Mouse (Mus musculus): ENCODE measurements around the gene 1500011B03Rik. TPM values are rescaled to one million over a fixed set of nuclear protein-coding genes. Genes with fewer than 3 reads are reported as not detected.
A peak's percentile ranks its signal among the peaks of the same experiment; 100 is the strongest.

The 1500011B03Rik gene
- polyA plus RNA-seq, 1 experiment, result 51.7 TPM

DNA sequence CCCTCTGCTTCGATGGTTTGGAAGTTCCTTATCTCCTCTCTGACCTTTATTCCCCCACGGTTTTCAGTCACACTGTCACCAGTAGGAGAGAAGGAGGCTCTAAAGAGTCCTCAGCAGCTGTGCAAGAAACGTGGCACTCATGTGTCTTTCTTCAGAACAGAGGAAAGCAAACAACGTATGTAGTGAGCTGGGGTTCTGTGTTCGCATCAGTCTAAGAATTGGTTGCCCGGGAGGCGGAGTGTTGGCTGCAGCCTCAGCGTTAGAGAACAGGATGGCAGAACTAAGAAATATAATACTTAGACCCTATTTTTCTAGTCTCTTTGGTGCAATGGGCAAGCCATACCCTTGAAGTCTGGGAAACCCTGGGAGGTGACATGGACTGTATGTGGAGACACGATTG lies 40.3 kb downstream of the 1500011B03Rik start:
- H3K4me1 ChIP-seq (ENCODE audit: control insufficient read depth, insufficient read depth, low read length), result peaks cover 13% of the 10 kb centered on the region
- no peaks in the 10 kb centered on the region for H3K27me3 ChIP-seq (ENCODE audit: control insufficient read depth, insufficient read depth, low read length)
- H3K4me3 ChIP-seq (ENCODE audit: control insufficient read depth, low read depth, low read length), result no peak overlapping the region
- no peaks in the 10 kb centered on the region for H3K36me3 ChIP-seq (ENCODE audit: control insufficient read depth, insufficient read depth, low read length)
- TF ChIP-seq POLR2A (IDR thresholded peaks at IDR 0.05; ENCODE audit: control insufficient read depth, low read depth, low read length) (no peak), CTCF (IDR thresholded peaks at IDR 0.05; ENCODE audit: control insufficient read depth, insufficient read depth, insufficient replicate concordance, low read depth, low read length) (no peak)
- H3K27ac ChIP-seq (ENCODE audit: control insufficient read depth, insufficient read depth, low read depth, low read length), result no peak overlapping the region

- H3K27ac ChIP-seq (ENCODE audit: control insufficient read depth, insufficient read depth, low read depth, low read length), result no peak overlapping the region
- no peaks in the 10 kb centered on the region for H3K27me3 ChIP-seq (ENCODE audit: control insufficient read depth, insufficient read depth, low read length)
- peaks cover 20% of the 10 kb centered on the region for H3K4me1 ChIP-seq (ENCODE audit: control insufficient read depth, insufficient read depth, low read length)
- H3K4me3 ChIP-seq (ENCODE audit: control insufficient read depth, low read depth, low read length), result no peak overlapping the region
- no peaks in the 10 kb centered on the region for H3K36me3 ChIP-seq (ENCODE audit: control insufficient read depth, insufficient read depth, low read length)
- TF ChIP-seq CTCF (IDR thresholded peaks at IDR 0.05; ENCODE audit: control insufficient read depth, insufficient read depth, insufficient replicate concordance, low read depth, low read length) (no peak), POLR2A (IDR thresholded peaks at IDR 0.05; ENCODE audit: control insufficient read depth, low read depth, low read length) (no peak)
These were observed 42.4 kb downstream of the 1500011B03Rik start for GRCm38 (mm10) chr5:114780912-114781311.

DNA sequence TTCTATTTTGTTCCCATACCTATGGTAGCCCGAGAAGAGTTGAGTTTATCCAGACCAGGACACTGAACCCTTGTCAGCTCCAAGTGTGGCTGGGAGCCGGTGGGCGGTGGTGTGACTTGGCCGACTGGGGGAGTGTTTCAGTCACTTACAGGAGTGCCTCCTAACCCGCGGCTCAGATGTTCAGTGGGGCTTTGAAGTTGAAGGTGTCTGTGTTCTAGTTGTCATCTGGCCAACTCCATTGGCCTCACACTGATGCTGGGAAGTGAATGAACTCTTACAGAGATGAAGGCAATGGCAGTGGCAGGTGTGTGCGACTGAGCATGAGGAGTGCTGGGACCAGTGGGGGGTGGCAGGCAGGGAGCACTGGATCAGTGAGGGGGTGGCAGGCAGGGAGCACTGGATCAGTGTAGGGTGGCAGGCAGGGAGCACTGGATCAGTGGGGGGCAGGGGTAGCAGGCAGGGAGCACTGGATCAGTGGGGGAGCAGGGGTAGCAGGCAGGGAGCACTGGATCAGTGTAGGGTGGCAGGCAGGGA lies 43.2 kb downstream of the 1500011B03Rik start:
- Histone ChIP-seq H3K4me1 (ENCODE audit: control insufficient read depth, insufficient read depth, low read length) (peaks cover 22% of the 10 kb centered on the region), H3K36me3 (ENCODE audit: control insufficient read depth, insufficient read depth, low read length) (no peaks in the 10 kb centered on the region), H3K4me3 (ENCODE audit: control insufficient read depth, low read depth, low read length) (no peak overlapping the region), H3K27me3 (ENCODE audit: control insufficient read depth, insufficient read depth, low read length) (no peaks in the 10 kb centered on the region), H3K27ac (ENCODE audit: control insufficient read depth, insufficient read depth, low read depth, low read length) (no peak overlapping the region)
- TF ChIP-seq POLR2A (IDR thresholded peaks at IDR 0.05; ENCODE audit: control insufficient read depth, low read depth, low read length) (no peak), CTCF (IDR thresholded peaks at IDR 0.05; ENCODE audit: control insufficient read depth, insufficient read depth, insufficient replicate concordance, low read depth, low read length) (no peak)

- Histone ChIP-seq H3K27ac (ENCODE audit: control insufficient read depth, insufficient read depth, low read depth, low read length) (no peak overlapping the region), H3K36me3 (ENCODE audit: control insufficient read depth, insufficient read depth, low read length) (no peaks in the 10 kb centered on the region), H3K4me3 (ENCODE audit: control insufficient read depth, low read depth, low read length) (peak overlapping the region; percentile 92), H3K4me1 (ENCODE audit: control insufficient read depth, insufficient read depth, low read length) (peaks cover 21% of the 10 kb centered on the region), H3K27me3 (ENCODE audit: control insufficient read depth, insufficient read depth, low read length) (no peaks in the 10 kb centered on the region)
- TF ChIP-seq POLR2A (IDR thresholded peaks at IDR 0.05; ENCODE audit: control insufficient read depth, low read depth, low read length), result no peak
- no peak for TF ChIP-seq CTCF (IDR thresholded peaks at IDR 0.05; ENCODE audit: control insufficient read depth, insufficient read depth, insufficient replicate concordance, low read depth, low read length)
These were observed 47.1 kb downstream of the 1500011B03Rik start for GRCm38 (mm10) chr5:114776174-114776573.

DNA sequence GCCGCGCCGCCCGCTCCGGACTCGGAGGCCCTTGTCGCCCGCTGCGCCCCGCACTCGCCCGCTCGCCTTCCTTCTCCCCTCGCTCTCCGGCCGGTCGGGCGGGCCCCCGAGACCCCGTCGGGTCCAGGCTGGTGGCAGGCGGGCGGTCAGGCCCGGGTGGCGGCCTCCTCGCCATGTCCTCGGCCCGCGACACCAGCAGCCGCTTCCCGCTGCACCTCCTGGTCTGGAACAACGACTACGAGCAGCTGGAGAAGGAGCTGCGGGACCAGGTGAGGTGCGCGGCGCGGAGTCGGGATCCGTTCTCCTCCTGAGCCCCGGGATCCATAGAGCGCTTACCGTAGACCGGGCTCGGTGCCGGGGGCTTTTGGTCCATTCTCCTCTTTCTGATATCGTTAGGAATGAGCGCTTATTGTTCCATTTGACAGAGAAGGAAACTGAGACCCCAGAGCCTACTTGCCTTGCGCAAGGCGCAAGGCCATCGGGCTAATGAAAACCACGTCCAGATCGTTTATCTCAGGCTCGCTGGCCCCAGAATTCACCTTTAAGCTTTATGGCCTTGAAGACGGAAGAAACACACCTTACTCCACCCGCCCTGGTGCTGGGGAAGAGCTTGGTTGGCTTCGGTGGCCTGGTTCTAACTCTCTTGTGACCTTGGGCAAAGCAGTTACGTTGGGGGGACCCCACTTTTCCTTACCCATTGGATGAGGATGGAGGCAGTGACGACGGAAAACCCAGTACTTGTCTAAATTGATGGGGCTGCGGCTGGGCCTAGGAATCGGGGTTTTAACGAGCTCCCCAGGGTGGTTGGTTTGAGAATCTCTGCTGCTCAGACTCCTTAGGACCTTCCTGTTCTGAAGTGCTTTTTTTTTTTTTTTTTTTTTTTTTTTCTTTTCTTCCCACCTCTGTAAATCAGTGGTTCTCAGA lies 48.0 kb downstream of the 1500011B03Rik start, which contains the start of gene Git2:
Gene Git2 (minus strand): TSS at position 462 of the 924 bp plus-strand sequence.
- Histone ChIP-seq H3K36me3 (ENCODE audit: control insufficient read depth, insufficient read depth, low read length) (no peaks in the 10 kb centered on the region), H3K4me1 (ENCODE audit: control insufficient read depth, insufficient read depth, low read length) (peaks cover 21% of the 10 kb centered on the region), H3K27me3 (ENCODE audit: control insufficient read depth, insufficient read depth, low read length) (no peaks in the 10 kb centered on the region), H3K27ac (ENCODE audit: control insufficient read depth, insufficient read depth, low read depth, low read length) (peak within 1 kb of the TSS; percentile 96), H3K4me3 (ENCODE audit: control insufficient read depth, low read depth, low read length) (peak within 1 kb of the TSS; percentile 92)
- no peak for TF ChIP-seq CTCF (IDR thresholded peaks at IDR 0.05; ENCODE audit: control insufficient read depth, insufficient read depth, insufficient replicate concordance, low read depth, low read length)

- H3K36me3 ChIP-seq (ENCODE audit: control insufficient read depth, insufficient read depth, low read length), result no peaks in the 10 kb centered on the region
- H3K4me1 ChIP-seq (ENCODE audit: control insufficient read depth, insufficient read depth, low read length), result peaks cover 20% of the 10 kb centered on the region
- peak within 1 kb of the TSS; percentile 96 for H3K27ac ChIP-seq (ENCODE audit: control insufficient read depth, insufficient read depth, low read depth, low read length)
- peak; percentile 73 for TF ChIP-seq POLR2A (IDR thresholded peaks at IDR 0.05; ENCODE audit: control insufficient read depth, low read depth, low read length)
- TF ChIP-seq CTCF (IDR thresholded peaks at IDR 0.05; ENCODE audit: control insufficient read depth, insufficient read depth, insufficient replicate concordance, low read depth, low read length), result no peak
- H3K27me3 ChIP-seq (ENCODE audit: control insufficient read depth, insufficient read depth, low read length), result no peaks in the 10 kb centered on the region
- peak within 1 kb of the TSS; percentile 92 for H3K4me3 ChIP-seq (ENCODE audit: control insufficient read depth, low read depth, low read length)
These were observed 48.7 kb downstream of the 1500011B03Rik start, which contains the start of gene Ankrd13a for GRCm38 (mm10) chr5:114774403-114775051. Gene Ankrd13a (plus strand): TSS chr5:114774677.

DNA sequence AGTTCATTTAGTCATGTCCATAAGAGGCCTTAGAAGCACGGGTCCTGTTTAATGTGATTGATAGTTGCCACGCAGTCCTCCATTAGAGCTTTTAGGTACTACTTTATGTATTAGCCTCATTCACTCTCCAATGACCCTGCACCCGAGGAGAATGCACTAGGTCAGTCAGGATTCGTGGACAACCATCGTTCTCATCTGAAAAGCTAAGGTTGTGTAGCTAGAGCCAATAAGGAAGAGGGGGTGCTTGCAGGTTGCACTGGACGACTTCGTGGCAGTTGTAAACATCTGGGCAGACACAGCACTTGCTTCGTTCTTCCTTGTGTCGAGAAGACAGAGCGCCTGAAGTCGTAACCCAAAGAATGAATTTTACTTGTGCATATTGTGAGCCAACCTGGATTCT lies 49.5 kb downstream of the 1500011B03Rik start:
- Histone ChIP-seq H3K27ac (ENCODE audit: control insufficient read depth, insufficient read depth, low read depth, low read length) (peak overlapping the region; percentile 96), H3K27me3 (ENCODE audit: control insufficient read depth, insufficient read depth, low read length) (no peaks in the 10 kb centered on the region), H3K4me3 (ENCODE audit: control insufficient read depth, low read depth, low read length) (peak overlapping the region; percentile 92), H3K36me3 (ENCODE audit: control insufficient read depth, insufficient read depth, low read length) (no peaks in the 10 kb centered on the region), H3K4me1 (ENCODE audit: control insufficient read depth, insufficient read depth, low read length) (peaks cover 19% of the 10 kb centered on the region)
- TF ChIP-seq CTCF (IDR thresholded peaks at IDR 0.05; ENCODE audit: control insufficient read depth, insufficient read depth, insufficient replicate concordance, low read depth, low read length) (no peak), POLR2A (IDR thresholded peaks at IDR 0.05; ENCODE audit: control insufficient read depth, low read depth, low read length) (no peak)

Measured in testis, adult 2 months (tissue).